Mouse (Mus musculus): ENCODE data around the gene Nfkbib. TPM values are rescaled to one million over a fixed set of nuclear protein-coding genes. Genes with fewer than 3 reads are reported as not detected.

Nfkbib gene
- total and polyA plus RNA-seq, 2 experiments from 2014 or later, result 3.5 to 26.7 TPM

DNA sequence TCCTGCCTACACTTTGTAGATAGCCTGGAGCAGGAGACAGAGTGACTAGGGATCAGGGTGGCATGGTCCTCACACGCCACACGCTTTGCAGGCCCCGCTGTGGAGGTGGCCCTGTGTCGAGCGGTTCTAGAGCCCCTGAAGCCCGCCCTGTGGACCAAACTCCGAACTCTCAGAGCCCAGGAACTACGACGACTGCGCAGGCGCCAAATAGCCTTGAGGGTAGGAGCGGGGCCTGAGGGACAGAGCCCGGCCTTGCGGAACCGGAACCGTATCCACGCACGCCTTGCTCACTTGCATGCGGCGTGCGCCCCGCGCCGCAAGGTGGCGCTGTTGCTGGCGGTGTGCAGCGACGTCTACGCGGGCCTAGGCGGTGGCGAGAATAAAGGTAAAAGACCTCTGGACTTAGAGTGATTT, 29.3 kb upstream of the Nfkbib start:
- peak overlapping the region; percentile 47 for H3K9ac ChIP-seq (replicated peaks; ENCODE audit: low read depth, low read length)
- H3K27me3 ChIP-seq (ENCODE audit: control insufficient read depth, insufficient read depth, low read length), result no peaks in the 10 kb centered on the region
- H3K27ac ChIP-seq (ENCODE audit: low read depth), result peak overlapping the region; percentile 76
- H3K4me3 ChIP-seq (ENCODE audit: low read depth, low read length), result peak overlapping the region; percentile 26
- H3K36me3 ChIP-seq (replicated peaks; ENCODE audit: control insufficient read depth, insufficient read depth, low read length), result no peaks in the 10 kb centered on the region
- H3K9me3 ChIP-seq (replicated peaks; ENCODE audit: control insufficient read depth, low read length), result no peaks in the 10 kb centered on the region
- ATAC-seq (ENCODE audit: insufficient read depth, low read depth), result peak; percentile 85
- no peak for TF ChIP-seq EP300 (IDR thresholded peaks at IDR 0.05; ENCODE audit: low read depth)
- peak; percentile 98 for TF ChIP-seq CTCF (IDR thresholded peaks at IDR 0.05; ENCODE audit: low read depth)
- H3K4me2 ChIP-seq (ENCODE audit: low read depth, low read length), result peak overlapping the region; percentile 58
- peaks cover 3% of the 10 kb centered on the region; the same call in 1 of the 2 replicates for H3K4me1 ChIP-seq (ENCODE audit: control insufficient read depth, insufficient read depth)
- peak; percentile 67 for DNase-seq (ENCODE audit: low spot score)
- 11% methylated on average over 32 of the region's 32 CpGs for whole genome bisulfite sequencing

DNA sequence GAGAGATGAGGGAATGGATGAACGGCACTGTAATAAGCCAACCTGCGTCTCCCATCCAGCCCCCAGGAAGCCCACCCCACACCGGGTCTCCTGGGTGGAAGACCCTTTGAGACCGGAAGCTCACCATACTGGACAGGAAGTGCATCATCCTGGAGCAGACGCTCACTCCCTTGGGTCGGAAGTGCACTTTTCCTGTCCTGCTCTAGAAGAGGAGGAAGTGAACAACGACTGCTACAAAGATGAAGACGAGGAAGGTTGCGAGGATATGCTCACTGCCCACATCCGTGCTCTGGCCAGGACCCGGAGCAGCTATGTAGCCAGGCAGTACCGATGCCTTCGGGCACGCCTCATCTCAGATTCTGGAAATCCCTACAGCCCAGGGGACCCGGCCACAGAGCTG, 28.5 kb upstream of the Nfkbib start:
- Histone ChIP-seq H3K9ac (replicated peaks; ENCODE audit: low read depth, low read length) (no peak overlapping the region), H3K4me1 (ENCODE audit: control insufficient read depth, insufficient read depth) (peaks cover 3% of the 10 kb centered on the region; the same call in 1 of the 2 replicates), H3K9me3 (replicated peaks; ENCODE audit: control insufficient read depth, low read length) (no peaks in the 10 kb centered on the region), H3K4me3 (ENCODE audit: low read depth, low read length) (peak overlapping the region; percentile 26), H3K27ac (ENCODE audit: low read depth) (peak overlapping the region; percentile 76), H3K27me3 (ENCODE audit: control insufficient read depth, insufficient read depth, low read length) (no peaks in the 10 kb centered on the region), H3K36me3 (replicated peaks; ENCODE audit: control insufficient read depth, insufficient read depth, low read length) (no peaks in the 10 kb centered on the region), H3K4me2 (ENCODE audit: low read depth, low read length) (peak overlapping the region; percentile 58)
- TF ChIP-seq CTCF (IDR thresholded peaks at IDR 0.05; ENCODE audit: low read depth) (no peak), EP300 (IDR thresholded peaks at IDR 0.05; ENCODE audit: low read depth) (0 out of 2 replicates have a peak, but pooled peaks have one; percentile 46)
- WGBS, result 59% methylated on average over 15 of the region's 15 CpGs
- DNase-seq (ENCODE audit: low spot score) (no peak), ATAC-seq (ENCODE audit: insufficient read depth, low read depth) (no peak)

DNA sequence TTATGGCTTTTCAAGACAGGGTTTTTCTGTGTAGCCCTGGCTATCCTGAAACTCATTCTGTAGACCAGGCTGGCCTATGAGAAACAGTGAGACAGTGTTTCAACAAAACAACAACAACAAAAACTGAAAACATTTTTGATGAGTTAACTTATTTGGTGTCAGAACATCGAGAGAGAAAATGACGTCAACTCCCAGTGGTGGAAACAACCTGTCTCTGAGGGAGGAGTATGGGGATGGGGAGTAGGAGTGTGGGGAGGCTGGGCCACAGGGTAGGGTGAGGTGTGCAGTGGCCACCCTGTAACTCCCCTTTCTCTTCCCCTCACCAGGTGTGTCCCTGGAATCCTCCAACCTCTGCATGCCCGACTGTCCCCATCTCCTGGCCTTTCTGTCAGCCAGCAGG, 27.2 kb upstream of the Nfkbib start:
- H3K4me3 ChIP-seq (ENCODE audit: low read depth, low read length), result no peak overlapping the region
- peaks cover 3% of the 10 kb centered on the region; the same call in 1 of the 2 replicates for H3K4me1 ChIP-seq (ENCODE audit: control insufficient read depth, insufficient read depth)
- H3K27me3 ChIP-seq (ENCODE audit: control insufficient read depth, insufficient read depth, low read length), result no peaks in the 10 kb centered on the region
- no peak overlapping the region for H3K9ac ChIP-seq (replicated peaks; ENCODE audit: low read depth, low read length)
- DNase-seq (ENCODE audit: low spot score), result no peak
- no peak overlapping the region for H3K4me2 ChIP-seq (ENCODE audit: low read depth, low read length)
- no peaks in the 10 kb centered on the region for H3K36me3 ChIP-seq (replicated peaks; ENCODE audit: control insufficient read depth, insufficient read depth, low read length)
- no peaks in the 10 kb centered on the region for H3K9me3 ChIP-seq (replicated peaks; ENCODE audit: control insufficient read depth, low read length)
- no peak for TF ChIP-seq CTCF (IDR thresholded peaks at IDR 0.05; ENCODE audit: low read depth)
- TF ChIP-seq EP300 (IDR thresholded peaks at IDR 0.05; ENCODE audit: low read depth), result no peak
- WGBS, result 74% methylated on average over 3 of the region's 3 CpGs
- ATAC-seq (ENCODE audit: insufficient read depth, low read depth), result no peak
- no peak overlapping the region for H3K27ac ChIP-seq (ENCODE audit: low read depth)

DNA sequence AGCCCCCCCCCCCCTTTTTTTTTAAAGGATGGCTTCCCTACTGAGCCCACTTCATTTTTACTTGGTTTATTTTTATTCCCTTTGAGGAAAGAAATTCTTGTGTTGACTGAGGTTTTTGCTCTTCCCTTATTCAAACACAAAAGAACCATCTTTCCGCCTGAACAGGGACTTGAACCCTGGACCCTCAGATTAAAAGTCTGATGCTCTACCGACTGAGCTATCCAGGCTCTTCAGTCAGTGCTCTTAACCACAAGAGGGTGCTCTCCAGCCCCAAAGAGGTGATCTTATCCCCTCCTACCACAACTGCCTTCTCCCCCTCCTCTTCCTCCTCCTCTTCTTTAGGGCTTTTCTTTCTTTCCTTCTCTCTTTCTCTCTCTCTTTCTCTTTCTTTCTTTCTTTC, 26.5 kb upstream of the Nfkbib start:
- no peaks in the 10 kb centered on the region for H3K36me3 ChIP-seq (replicated peaks; ENCODE audit: control insufficient read depth, insufficient read depth, low read length)
- 39% methylated on average over 2 of the region's 2 CpGs for WGBS
- H3K4me2 ChIP-seq (ENCODE audit: low read depth, low read length), result no peak overlapping the region
- peaks cover 3% of the 10 kb centered on the region; the same call in 1 of the 2 replicates for H3K4me1 ChIP-seq (ENCODE audit: control insufficient read depth, insufficient read depth)
- H3K4me3 ChIP-seq (ENCODE audit: low read depth, low read length), result no peak overlapping the region
- ATAC-seq (ENCODE audit: insufficient read depth, low read depth) (no peak), DNase-seq (ENCODE audit: low spot score) (no peak)
- peak; percentile 35; the same call in 1 of the 2 replicates for TF ChIP-seq CTCF (IDR thresholded peaks at IDR 0.05; ENCODE audit: low read depth)
- TF ChIP-seq EP300 (IDR thresholded peaks at IDR 0.05; ENCODE audit: low read depth), result no peak
- no peak overlapping the region for H3K27ac ChIP-seq (ENCODE audit: low read depth)
- H3K27me3 ChIP-seq (ENCODE audit: control insufficient read depth, insufficient read depth, low read length), result no peaks in the 10 kb centered on the region
- no peak overlapping the region for H3K9ac ChIP-seq (replicated peaks; ENCODE audit: low read depth, low read length)
- H3K9me3 ChIP-seq (replicated peaks; ENCODE audit: control insufficient read depth, low read length), result no peaks in the 10 kb centered on the region

DNA sequence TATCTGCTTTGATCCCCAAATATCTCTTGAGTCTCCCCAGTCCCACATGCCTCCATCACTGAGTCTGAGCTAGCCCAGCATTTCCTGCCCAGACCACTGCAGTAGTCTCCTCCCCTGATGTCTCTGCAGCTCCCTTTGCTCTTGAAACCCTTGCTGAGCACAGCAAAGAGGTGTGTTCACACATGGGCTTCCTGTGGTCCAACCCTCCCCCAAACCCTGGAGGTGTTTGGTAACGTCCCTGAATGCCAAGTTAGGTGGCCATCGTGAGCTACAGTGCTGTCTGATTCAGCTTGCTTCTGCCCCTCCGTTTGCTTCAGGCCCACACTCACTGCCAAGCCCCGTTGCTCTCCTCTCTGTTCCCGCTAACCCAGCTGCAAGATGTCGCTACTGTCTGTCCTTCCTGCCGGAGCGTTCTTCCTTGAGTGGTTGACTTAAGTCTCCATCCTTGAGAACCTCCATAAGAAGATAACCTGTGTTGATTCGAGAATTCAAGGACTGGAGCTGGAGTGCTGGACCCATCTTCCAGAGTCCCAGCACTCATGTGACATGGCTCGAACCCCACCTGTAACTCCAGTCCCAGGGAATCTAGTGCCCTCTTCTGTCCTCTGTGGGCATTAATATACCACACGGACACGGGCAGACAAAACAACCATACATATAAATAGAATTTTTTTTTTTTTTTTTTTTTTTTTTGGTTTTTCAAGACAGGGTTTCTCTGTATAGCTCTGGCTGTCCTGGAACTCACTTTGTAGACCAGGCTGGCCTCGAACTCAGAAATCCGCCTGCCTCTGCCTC, 25.3 kb upstream of the Nfkbib start:
- no peak overlapping the region for H3K4me2 ChIP-seq (ENCODE audit: low read depth, low read length)
- no peaks in the 10 kb centered on the region for H3K9me3 ChIP-seq (replicated peaks; ENCODE audit: control insufficient read depth, low read length)
- peaks cover 3% of the 10 kb centered on the region for H3K4me1 ChIP-seq (ENCODE audit: control insufficient read depth, insufficient read depth)
- DNase-seq (ENCODE audit: low spot score), result no peak
- no peak for ATAC-seq (ENCODE audit: insufficient read depth, low read depth)
- H3K4me3 ChIP-seq (ENCODE audit: low read depth, low read length), result no peak overlapping the region
- WGBS, result 60% methylated on average over 13 of the region's 14 CpGs
- H3K27me3 ChIP-seq (ENCODE audit: control insufficient read depth, insufficient read depth, low read length), result no peaks in the 10 kb centered on the region
- peaks cover 6% of the 10 kb centered on the region; the same call in 1 of the 2 replicates for H3K36me3 ChIP-seq (replicated peaks; ENCODE audit: control insufficient read depth, insufficient read depth, low read length)
- H3K9ac ChIP-seq (replicated peaks; ENCODE audit: low read depth, low read length), result no peak overlapping the region
- no peak for TF ChIP-seq EP300 (IDR thresholded peaks at IDR 0.05; ENCODE audit: low read depth)
- no peak for TF ChIP-seq CTCF (IDR thresholded peaks at IDR 0.05; ENCODE audit: low read depth)
- no peak overlapping the region for H3K27ac ChIP-seq (ENCODE audit: low read depth)

Measured in heart, postnatal 0 days (tissue).